Mouse (Mus musculus) lung, postnatal 10 days (tissue): Measurements from ENCODE around the gene Ankrd35.
"Not testable (repeated sequence)": the region's sequence is repeated elsewhere in the genome, so short reads cannot be mapped to it uniquely, and the experiment has no call there.

Source experiments
- DNase-seq: peaks from one replicate; pipeline ENCODE4 v3.0.0; 2021

The Ankrd35 gene

DNA sequence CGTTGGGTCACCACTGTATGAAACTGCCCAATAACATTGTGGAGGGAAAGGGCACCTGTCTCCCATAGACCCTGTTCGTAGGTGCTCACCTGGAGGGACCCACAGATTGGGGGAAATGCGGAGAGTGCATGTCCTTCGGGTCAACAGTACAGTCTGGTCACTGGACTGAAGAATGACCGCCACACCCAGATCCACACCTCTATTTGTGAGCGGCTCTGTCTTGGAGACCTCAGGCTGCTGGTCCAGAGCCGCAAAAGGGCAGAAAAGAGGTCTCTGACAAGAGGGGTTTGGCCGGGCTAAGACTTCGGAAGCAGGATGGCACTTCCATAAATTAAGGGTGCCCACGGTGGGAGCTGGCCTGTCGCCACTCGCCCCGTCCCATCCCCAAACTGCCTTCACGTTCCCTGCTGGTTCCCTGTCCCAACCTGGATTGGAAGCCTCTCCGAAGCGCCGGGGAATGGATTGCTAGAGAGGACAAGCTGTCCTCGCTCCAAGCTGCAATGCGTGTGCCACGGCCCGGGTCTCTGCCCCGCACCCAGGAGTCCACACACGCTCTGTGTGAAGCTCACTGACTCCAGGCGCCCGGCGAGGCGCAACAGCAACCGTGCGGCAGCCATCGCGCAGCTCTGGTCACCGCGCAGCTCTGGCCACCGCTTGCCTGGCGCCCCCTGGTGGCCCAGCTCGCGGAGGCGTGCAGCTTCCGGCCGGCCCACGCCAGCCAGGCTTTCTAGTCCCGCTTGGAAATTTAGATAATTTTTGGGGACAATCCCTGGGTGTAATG is 38.2 kb downstream of the Ankrd35 start, which contains the start of gene Nudt17:
Nudt17 (minus strand) TSS at position 660 of the 781 bp plus-strand sequence.
- DNase-seq: peak; percentile 86

- no peak for DNase-seq
These were observed 38.7 kb downstream of the Ankrd35 start for GRCm38 (mm10) chr3:96708684-96709064.

- no peak for DNase-seq
These were observed 44.4 kb downstream of the Ankrd35 start for GRCm38 (mm10) chr3:96714286-96714685.

DNA sequence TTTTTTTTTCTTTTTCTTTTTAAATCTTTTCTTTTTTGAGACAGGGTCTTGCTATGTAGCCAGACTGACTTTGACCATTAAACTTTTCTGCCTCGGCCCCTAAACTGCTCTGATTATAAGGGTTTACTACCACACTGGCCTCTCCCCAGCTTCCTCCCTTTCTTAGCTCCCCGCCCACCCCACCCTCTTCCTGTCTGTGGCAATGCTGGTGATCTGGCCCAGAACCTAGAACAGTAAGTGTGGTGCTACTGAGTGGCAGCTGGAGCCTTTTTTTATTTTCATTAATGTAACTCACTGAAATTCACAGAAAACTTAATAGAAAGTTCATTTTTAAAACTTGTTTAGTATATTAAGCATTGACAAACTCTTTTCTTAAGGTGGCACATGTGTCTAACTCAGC is 45.9 kb downstream of the Ankrd35 start:
- no peak for DNase-seq

- DNase-seq: peak; percentile 66
These were observed 49.2 kb downstream of the Ankrd35 start for GRCm38 (mm10) chr3:96719173-96719572.

GRCm38 (mm10) chr3:96727343-96727827 is 57.5 kb downstream of the Ankrd35 start, which contains the start of the genes Polr3c and Rnf115:
TSS of gene Polr3c (minus strand) at chr3:96727628.
TSS of gene Rnf115 (plus strand) at chr3:96727664.
- peak; percentile 98 for DNase-seq

GRCm38 (mm10) chr3:96727828-96728633 is 58.1 kb downstream of the Ankrd35 start:
- no peak for DNase-seq

DNA sequence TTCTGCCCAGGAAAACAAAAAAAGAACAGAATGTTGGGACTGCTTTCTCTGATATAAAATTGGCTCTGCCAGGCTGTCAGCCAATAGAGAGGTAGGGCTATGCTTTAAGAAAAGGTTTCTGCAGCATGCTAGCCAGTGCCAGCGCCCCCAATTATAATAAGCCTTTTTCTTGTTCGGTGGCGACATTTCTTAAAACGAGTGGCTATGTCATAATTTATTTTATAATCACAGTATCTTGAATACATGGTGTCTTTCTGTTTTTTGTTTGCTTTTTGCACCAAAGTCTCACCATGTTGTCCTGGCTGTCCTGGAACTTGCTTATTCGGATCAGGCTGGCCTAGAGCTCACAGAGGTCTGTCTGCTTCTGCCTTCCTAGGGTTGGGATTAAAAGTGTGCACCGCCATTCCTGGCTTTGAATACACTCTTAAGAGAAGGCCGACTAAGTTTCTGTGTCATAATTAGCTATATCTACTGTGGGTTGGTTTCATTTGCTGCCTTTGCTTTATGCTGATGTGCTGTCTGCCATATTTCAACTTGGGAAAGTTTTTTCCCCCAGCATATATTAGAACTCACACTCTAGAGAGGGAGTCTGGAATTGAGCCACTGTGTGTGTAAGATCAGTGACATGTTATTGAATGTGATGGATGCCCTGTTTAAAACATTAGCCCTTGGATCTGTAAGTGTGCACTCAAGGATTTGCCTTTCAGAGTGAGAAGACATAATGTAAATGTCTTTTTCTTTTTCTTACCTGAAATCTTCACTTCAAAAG is 58.9 kb downstream of the Ankrd35 start:
- DNase-seq: no peak

GRCm38 (mm10) chr3:96729403-96729784 is 59.5 kb downstream of the Ankrd35 start:
- DNase-seq: no peak

GRCm38 (mm10) chr3:96730785-96731184 is 60.9 kb downstream of the Ankrd35 start:
- no peak for DNase-seq

DNA sequence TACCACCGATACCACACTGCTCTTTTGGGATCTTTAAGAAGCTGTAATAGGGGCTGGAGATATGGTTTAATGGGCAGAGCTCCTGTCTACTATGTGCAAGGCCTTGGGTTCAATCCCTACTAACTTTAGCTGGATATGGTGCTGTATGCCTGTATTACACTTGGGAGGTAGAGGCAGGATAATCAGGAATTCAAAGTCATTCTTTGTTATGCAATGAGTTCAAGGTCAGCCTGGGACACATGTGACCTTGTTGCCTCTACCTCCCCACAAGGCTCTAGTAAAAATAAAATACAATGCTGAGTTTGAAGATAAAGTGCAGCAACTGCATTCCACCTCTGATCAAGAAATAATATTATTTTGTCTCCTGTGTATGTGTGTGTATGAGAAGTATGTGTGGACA is 64.1 kb downstream of the Ankrd35 start:
- no peak for DNase-seq

GRCm38 (mm10) chr3:96735200-96735599 is 65.3 kb downstream of the Ankrd35 start:
- no peak for DNase-seq

DNA sequence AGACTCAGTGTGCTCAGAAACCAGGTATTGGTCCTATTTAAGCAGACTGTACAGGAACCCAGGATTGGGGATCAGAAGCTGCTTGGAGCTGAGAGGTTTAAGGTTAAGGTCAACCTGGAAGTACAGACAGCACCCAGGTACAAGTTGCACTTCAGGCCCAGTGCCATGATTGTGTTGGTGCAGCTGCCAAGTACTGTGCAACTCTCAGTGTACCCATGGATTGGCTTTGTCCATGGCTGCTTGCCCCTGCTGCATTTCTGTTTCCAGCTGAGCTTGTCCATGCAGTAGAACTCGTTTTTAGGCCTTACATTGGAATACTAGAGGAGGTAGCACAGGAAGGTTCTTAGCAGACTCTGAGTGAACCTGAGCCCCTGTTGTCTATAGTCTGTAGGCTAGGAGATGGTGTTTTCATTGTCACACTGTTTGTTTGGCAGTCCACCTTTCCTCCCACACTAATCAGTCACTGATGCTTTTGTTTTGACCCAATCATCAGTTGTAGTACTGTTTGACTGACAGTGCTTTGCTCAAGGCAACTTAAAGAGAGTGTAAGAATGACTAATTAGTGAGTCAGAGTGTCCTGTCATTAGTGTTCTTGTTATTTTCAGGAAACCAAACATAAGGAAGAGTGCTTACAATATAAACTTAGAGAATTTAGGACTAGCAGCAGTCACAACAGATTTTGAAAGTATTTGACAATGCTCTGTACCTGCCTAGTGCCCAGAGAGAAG is 67.2 kb downstream of the Ankrd35 start:
- DNase-seq: no peak

DNA sequence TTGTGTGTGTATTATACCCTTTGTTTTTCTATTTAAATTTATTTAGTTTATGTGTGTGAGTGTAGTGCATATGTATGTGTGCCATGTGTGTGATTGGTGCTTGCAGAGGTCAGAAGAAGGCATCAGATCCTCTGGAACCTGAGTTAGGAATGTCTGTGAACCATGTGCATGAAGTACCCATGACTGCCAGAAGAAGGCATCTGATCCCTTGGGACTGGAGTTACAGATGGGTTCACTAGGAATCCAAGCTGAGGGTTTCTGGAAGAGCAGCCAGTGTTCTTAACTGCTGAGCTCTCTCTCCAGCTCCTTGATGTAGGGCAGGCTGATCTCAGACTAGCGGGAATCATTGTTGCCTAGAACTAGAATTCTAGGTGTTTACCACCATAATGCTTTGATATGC is 68.1 kb downstream of the Ankrd35 start:
- DNase-seq: peak; percentile 23

- DNase-seq: not testable (repeated sequence)
These were observed 70.3 kb downstream of the Ankrd35 start for GRCm38 (mm10) chr3:96740279-96740678.
